Mouse (Mus musculus) midbrain, embryonic 14.5 days (tissue): Measurements from ENCODE around the gene Gmpr2. TPM values are rescaled to one million over a fixed set of nuclear protein-coding genes. Genes with fewer than 3 reads are reported as not detected.

Source experiments
- ATAC-seq: fragments of 200-750 bp; cut with Nextera tagmentation; 2 replicates; pipeline ENCODE4 v1.8.0; 2017; ENCODE audit warnings: moderate number of reproducible peaks, moderate library complexity; ENCODE audit not compliant: low FRiP score, low TSS enrichment
- DNase-seq: peaks from one replicate; pipeline ENCODE4 v3.0.0-alpha.2; 2015
- H3K27ac ChIP-seq: fragments of 300-500 bp; sonication (generic); replicated peaks from 2 replicates; pipeline ENCODE4 v1.5.1; 2014; ENCODE audit warnings: mild to moderate bottlenecking, low read depth, low read length, moderate library complexity
- H3K27me3 ChIP-seq: fragments of 300-500 bp; sonication (generic); 2 replicates; pipeline ENCODE4 v1.6.1; 2014; ENCODE audit warnings: low read length, control low read depth, mixed read lengths; ENCODE audit not compliant: control insufficient read depth, insufficient read depth
- H3K36me3 ChIP-seq: fragments of 300-500 bp; sonication (generic); 2 replicates; pipeline ENCODE4 v1.6.1; 2014; ENCODE audit warnings: low read length, control low read depth; ENCODE audit not compliant: control insufficient read depth, insufficient read depth
- H3K4me1 ChIP-seq: fragments of 300-500 bp; sonication (generic); 2 replicates; pipeline ENCODE4 v1.6.1; 2014; ENCODE audit warnings: mild to moderate bottlenecking, antibody characterized with exemption, low read length, control low read depth; ENCODE audit not compliant: control insufficient read depth, insufficient read depth
- H3K4me2 ChIP-seq: fragments of 300-500 bp; sonication (generic); 2 replicates; pipeline ENCODE4 v1.6.1; 2014; ENCODE audit warnings: mild to moderate bottlenecking, low read length, moderate library complexity
- H3K4me3 ChIP-seq: fragments of 300-500 bp; sonication (generic); replicated peaks from 2 replicates; pipeline ENCODE4 v1.5.1; 2014; ENCODE audit warnings: low read depth, low read length
- H3K9ac ChIP-seq: fragments of 300-500 bp; sonication (generic); replicated peaks from 2 replicates; pipeline ENCODE4 v1.6.1; 2014; ENCODE audit warnings: mild to moderate bottlenecking, low read length, moderate library complexity
- H3K9me3 ChIP-seq: fragments of 300-500 bp; sonication (generic); 2 replicates; pipeline ENCODE4 v1.6.1; 2016; ENCODE audit warnings: low read length, control low read depth, mixed read lengths; ENCODE audit not compliant: control insufficient read depth
- WGBS: fragments of 180-500 bp; shearing (Covaris S2); extraction: QIAGEN DNeasy Blood & Tissue Kit; methylation state at CpG from one replicate; pipeline ENCODE4 v1.1.7; 2014; 5-methylcytosine and 5-hydroxymethylcytosine counted together
- polyA plus RNA-seq: library from polyadenylated mRNA; unstranded; fragments of >200 nt; fragmentation: Nextera tagmentation; extraction: Ambion mirVana; gene quantifications from 2 replicates; pipeline ENCODE4 v1.2.1, GENCODE M21; 2014

Gene Gmpr2
- polyA plus RNA-seq, 1 experiment from 2014 or later: 42.3 TPM

- H3K36me3 ChIP-seq: peaks cover 39% of the 10 kb centered on the region
- no peak overlapping the region for H3K9ac ChIP-seq
- peak; percentile 6; the same call in 1 of the 2 replicates for ATAC-seq
- DNase-seq: no peak
- H3K9me3 ChIP-seq: no peaks in the 10 kb centered on the region
- WGBS: 45% methylated on average over 2 of the region's 2 CpGs
- peaks cover 7% of the 10 kb centered on the region; the same call in 1 of the 2 replicates for H3K4me1 ChIP-seq
- H3K4me2 ChIP-seq: peak overlapping the region; percentile 57
- no peaks in the 10 kb centered on the region for H3K27me3 ChIP-seq
- peak overlapping the region; percentile 64 for H3K4me3 ChIP-seq
- H3K27ac ChIP-seq: no peak overlapping the region
These were observed 11.1 kb upstream of the Gmpr2 start for GRCm38 (mm10) chr14:55660636-55661035.

GRCm38 (mm10) chr14:55671486-55671832 lies 282 bp upstream of the Gmpr2 start:
- DNase-seq: no peak
- under 1% methylated on average over 12 of the region's 12 CpGs for whole genome bisulfite sequencing
- ATAC-seq: peak; percentile 52; the same call in 1 of the 2 replicates

GRCm38 (mm10) chr14:55672741-55673060 lies 960 bp downstream of the Gmpr2 start:
- H3K9me3 ChIP-seq: no peaks in the 10 kb centered on the region
- DNase-seq (no peak), ATAC-seq (no peak)
- no peak overlapping the region for H3K27ac ChIP-seq
- H3K4me2 ChIP-seq: peak overlapping the region; percentile 97
- no peaks in the 10 kb centered on the region for H3K27me3 ChIP-seq
- peaks cover 14% of the 10 kb centered on the region for H3K4me1 ChIP-seq
- peak overlapping the region; percentile 51 for H3K4me3 ChIP-seq
- H3K36me3 ChIP-seq: peaks cover 27% of the 10 kb centered on the region
- 84% methylated on average over 7 of the region's 7 CpGs for WGBS
- peak overlapping the region; percentile 34; the same call in 1 of the 2 replicates for H3K9ac ChIP-seq

More at GRCm38 (mm10) chr14:55671486-55671832, 282 bp upstream of the Gmpr2 start:
- Histone ChIP-seq H3K9me3 (no peaks in the 10 kb centered on the region), H3K27ac (peak overlapping the region; percentile 86), H3K9ac (peak overlapping the region; percentile 70), H3K4me3 (peak overlapping the region; percentile 51), H3K27me3 (no peaks in the 10 kb centered on the region), H3K4me1 (peaks cover 14% of the 10 kb centered on the region), H3K36me3 (peaks cover 20% of the 10 kb centered on the region), H3K4me2 (peak overlapping the region; percentile 97)

- WGBS: 87% methylated on average over 4 of the region's 4 CpGs
- H3K9ac ChIP-seq: no peak overlapping the region
- peaks cover 10% of the 10 kb centered on the region for H3K4me1 ChIP-seq
- no peaks in the 10 kb centered on the region for H3K9me3 ChIP-seq
- H3K4me2 ChIP-seq: no peak overlapping the region
- H3K27me3 ChIP-seq: no peaks in the 10 kb centered on the region
- no peak overlapping the region for H3K4me3 ChIP-seq
- no peak overlapping the region for H3K27ac ChIP-seq
- ATAC-seq: no peak
- DNase-seq: no peak
- peaks cover 56% of the 10 kb centered on the region for H3K36me3 ChIP-seq
These were observed 5.9 kb downstream of the Gmpr2 start for GRCm38 (mm10) chr14:55677615-55678014.

- H3K4me2 ChIP-seq: peak within 1 kb of the TSS; percentile 96
These were observed 9.7 kb downstream of the Gmpr2 start, which contains the start of gene Tinf2 for GRCm38 (mm10) chr14:55681160-55682117. Gene Tinf2 (minus strand): TSS chr14:55681820.

GRCm38 (mm10) chr14:55682118-55682493 lies 10.4 kb downstream of the Gmpr2 start:
- 14% methylated on average over 3 of the region's 3 CpGs for WGBS
- Histone ChIP-seq H3K9me3 (no peaks in the 10 kb centered on the region), H3K4me3 (peak overlapping the region; percentile 77), H3K36me3 (peaks cover 35% of the 10 kb centered on the region), H3K4me2 (peak overlapping the region; percentile 96), H3K4me1 (peaks cover 6% of the 10 kb centered on the region), H3K9ac (0 out of 2 replicates have a peak overlapping the region, but pooled peaks have one; percentile 63), H3K27me3 (no peaks in the 10 kb centered on the region), H3K27ac (peak overlapping the region; percentile 66; the same call in 1 of the 2 replicates)
- DNase-seq: no peak
- peak; percentile 35 for ATAC-seq

More at GRCm38 (mm10) chr14:55681160-55682117, 9.7 kb downstream of the Gmpr2 start, which contains the start of gene Tinf2:
- under 1% methylated on average over 66 of the region's 66 CpGs for WGBS
- ATAC-seq (peak; percentile 99), DNase-seq (peak; percentile 99)
- peaks cover 42% of the 10 kb centered on the region for H3K36me3 ChIP-seq
- H3K27me3 ChIP-seq: no peaks in the 10 kb centered on the region
- H3K27ac ChIP-seq: peak within 1 kb of the TSS; percentile 66
- peak within 1 kb of the TSS; percentile 63 for H3K9ac ChIP-seq
- no peaks in the 10 kb centered on the region for H3K9me3 ChIP-seq
- peaks cover 6% of the 10 kb centered on the region for H3K4me1 ChIP-seq
- H3K4me3 ChIP-seq: peak within 1 kb of the TSS; percentile 77

- H3K9me3 ChIP-seq: no peaks in the 10 kb centered on the region
- 88% methylated on average over 10 of the region's 10 CpGs for WGBS
- H3K9ac ChIP-seq: no peak overlapping the region
- no peak overlapping the region for H3K27ac ChIP-seq
- H3K27me3 ChIP-seq: no peaks in the 10 kb centered on the region
- no peak overlapping the region for H3K4me2 ChIP-seq
- ATAC-seq (no peak), DNase-seq (no peak)
- H3K36me3 ChIP-seq: no peaks in the 10 kb centered on the region
- H3K4me3 ChIP-seq: no peak overlapping the region
- H3K4me1 ChIP-seq: no peaks in the 10 kb centered on the region
These were observed 17.7 kb downstream of the Gmpr2 start for GRCm38 (mm10) chr14:55689433-55689832.

GRCm38 (mm10) chr14:55697226-55697625 lies 25.5 kb downstream of the Gmpr2 start:
- Histone ChIP-seq H3K27me3 (no peaks in the 10 kb centered on the region), H3K27ac (no peak overlapping the region), H3K9me3 (no peaks in the 10 kb centered on the region), H3K4me1 (no peaks in the 10 kb centered on the region), H3K36me3 (no peaks in the 10 kb centered on the region), H3K4me3 (no peak overlapping the region), H3K4me2 (no peak overlapping the region), H3K9ac (no peak overlapping the region)
- DNase-seq (no peak), ATAC-seq (no peak)
- WGBS: 87% methylated on average over 4 of the region's 4 CpGs
